Mouse (Mus musculus) kidney, adult 2 months (tissue): ENCODE measurements at regions not wholly inside any gene's neighbourhood (a gene's known extent, or its start where the extent isn't known, plus 50 kb on each side); places are given as distances from the start of the nearest gene placed in this dataset.

Source experiments
- CTCF ChIP-seq: fragments of 200-500 bp; conservative IDR thresholded peaks from 2 replicates; pipeline ENCODE4 v1.5.1; 2011; ENCODE audit warnings: low read depth, mild to moderate bottlenecking, control low read depth, low read length, moderate library complexity, mixed read lengths; ENCODE audit not compliant: insufficient read depth, insufficient read length
- POLR2A ChIP-seq: fragments of 200-500 bp; IDR thresholded peaks from one replicate; pipeline ENCODE4 v1.6.1; 2011; ENCODE audit warnings: low read depth, low read length, control low read depth

DNA sequence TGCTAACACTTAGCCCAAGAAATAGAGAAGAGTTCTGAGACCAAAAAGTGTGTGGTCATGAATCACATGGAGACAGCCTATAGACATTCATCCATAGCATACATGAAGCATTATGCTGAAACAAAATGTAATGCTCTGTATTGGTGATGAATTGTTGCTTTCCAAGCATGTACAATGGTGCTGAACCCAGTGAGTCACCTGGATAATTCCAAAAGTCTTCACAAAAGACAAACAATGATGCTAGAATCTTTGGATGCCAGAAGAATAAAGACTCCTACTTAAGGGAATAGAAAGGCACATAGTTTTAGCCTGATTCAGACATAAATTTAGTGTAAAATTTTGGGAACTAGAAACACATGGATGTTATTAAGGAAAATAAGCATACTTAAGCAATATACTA lies 548.4 kb upstream of the Intu start:
- TF ChIP-seq CTCF (no peak), POLR2A (no peak)
